Mouse (Mus musculus) c-Kit-positive CD71-positive TER-119-positive erythroid progenitor cells, embryonic 14.5 days (primary cell): ENCODE measurements around the gene Adamts8.

ENCODE experiments used
- DNase-seq: peaks from one replicate; pipeline ENCODE4 v3.0.0-alpha.2; 2013; ENCODE audit warnings: low spot score

Adamts8 gene

GRCm38 (mm10) chr9:30922197-30922894 lies 20.0 kb upstream of the Adamts8 start, which contains the start of gene Adamts15:
Gene Adamts15, minus strand, starts transcription at chr9:30922452.
- no peak for DNase-seq

- no peak for DNase-seq
Observed at GRCm38 (mm10) chr9:30928759-30929158, 13.6 kb upstream of the Adamts8 start.

- no peak for DNase-seq
Observed at GRCm38 (mm10) chr9:30932346-30932745, 10.0 kb upstream of the Adamts8 start.

- no peak for DNase-seq
Observed at GRCm38 (mm10) chr9:30934827-30935226, 7.5 kb upstream of the Adamts8 start.

- DNase-seq: peak; percentile 15
Observed at GRCm38 (mm10) chr9:30936674-30937438, 5.5 kb upstream of the Adamts8 start.

- DNase-seq: peak; percentile 34
Observed at GRCm38 (mm10) chr9:30940328-30940727, 2.0 kb upstream of the Adamts8 start.

- no peak for DNase-seq
Observed at GRCm38 (mm10) chr9:30943341-30943740, 979 bp downstream of the Adamts8 start.

- no peak for DNase-seq
Observed at GRCm38 (mm10) chr9:30944234-30944633, 1.9 kb downstream of the Adamts8 start.

- DNase-seq: no peak
Observed at GRCm38 (mm10) chr9:30945276-30945675, 2.9 kb downstream of the Adamts8 start.

GRCm38 (mm10) chr9:30949422-30949821 lies 7.1 kb downstream of the Adamts8 start:
- no peak for DNase-seq

- no peak for DNase-seq
Observed at GRCm38 (mm10) chr9:30949971-30950370, 7.6 kb downstream of the Adamts8 start.

GRCm38 (mm10) chr9:30950592-30950991 lies 8.2 kb downstream of the Adamts8 start:
- DNase-seq: no peak

GRCm38 (mm10) chr9:30951461-30951860 lies 9.1 kb downstream of the Adamts8 start:
- no peak for DNase-seq

- no peak for DNase-seq
Observed at GRCm38 (mm10) chr9:30953287-30953686, 10.9 kb downstream of the Adamts8 start.

GRCm38 (mm10) chr9:30955246-30955645 lies 12.9 kb downstream of the Adamts8 start:
- DNase-seq: no peak

GRCm38 (mm10) chr9:30963780-30964179 lies 21.4 kb downstream of the Adamts8 start:
- DNase-seq: no peak

- DNase-seq: no peak
Observed at GRCm38 (mm10) chr9:30964685-30965084, 22.3 kb downstream of the Adamts8 start.

- DNase-seq: no peak
Observed at GRCm38 (mm10) chr9:30966881-30967280, 24.5 kb downstream of the Adamts8 start.

- DNase-seq: no peak
Observed at GRCm38 (mm10) chr9:30968130-30968529, 25.8 kb downstream of the Adamts8 start.

- DNase-seq: no peak
Observed at GRCm38 (mm10) chr9:30970001-30970400, 27.6 kb downstream of the Adamts8 start.

- DNase-seq: no peak
Observed at GRCm38 (mm10) chr9:30971967-30972366, 29.6 kb downstream of the Adamts8 start.

- no peak for DNase-seq
Observed at GRCm38 (mm10) chr9:30976339-30977023, 34.1 kb downstream of the Adamts8 start.

GRCm38 (mm10) chr9:30980467-30980866 lies 38.1 kb downstream of the Adamts8 start:
- DNase-seq: no peak
